Mouse (Mus musculus) intestine, embryonic 15.5 days (tissue): ENCODE measurements around the gene Slf2. TPM values are rescaled to one million over a fixed set of nuclear protein-coding genes. Genes with fewer than 3 reads are reported as not detected.

Source experiments
- ATAC-seq: fragments of 200-750 bp; cut with Nextera tagmentation; 2 replicates; pipeline ENCODE4 v1.8.0; 2017; ENCODE audit warnings: moderate TSS enrichment, moderate library complexity
- H3K27ac ChIP-seq: fragments of 300-500 bp; sonication (generic); 2 replicates; pipeline ENCODE4 v1.5.1; 2015; ENCODE audit warnings: mild to moderate bottlenecking, inconsistent platforms
- H3K27me3 ChIP-seq: fragments of 300-500 bp; sonication (generic); replicated peaks from 2 replicates; pipeline ENCODE4 v1.6.1; 2015; ENCODE audit warnings: inconsistent platforms
- H3K36me3 ChIP-seq: fragments of 300-500 bp; sonication (generic); 2 replicates; pipeline ENCODE4 v1.6.1; 2015; ENCODE audit warnings: inconsistent platforms
- H3K4me1 ChIP-seq: fragments of 300-500 bp; sonication (generic); replicated peaks from 2 replicates; pipeline ENCODE4 v1.6.1; 2015; ENCODE audit warnings: inconsistent platforms
- H3K4me2 ChIP-seq: fragments of 300-500 bp; sonication (generic); replicated peaks from 2 replicates; pipeline ENCODE4 v1.6.1; 2015; ENCODE audit warnings: mild to moderate bottlenecking, inconsistent platforms
- H3K4me3 ChIP-seq: fragments of 300-500 bp; sonication (generic); replicated peaks from 2 replicates; pipeline ENCODE4 v1.5.1; 2015; ENCODE audit warnings: inconsistent platforms
- H3K9ac ChIP-seq: fragments of 300-500 bp; sonication (generic); 2 replicates; pipeline ENCODE4 v1.6.1; 2015; ENCODE audit warnings: inconsistent platforms
- H3K9me3 ChIP-seq: fragments of 300-500 bp; sonication (generic); 2 replicates; pipeline ENCODE4 v1.6.1; 2016; ENCODE audit warnings: inconsistent platforms
- WGBS: fragments of 180-500 bp; shearing (Covaris S2); methylation state at CpG from one replicate; pipeline ENCODE4 v1.1.7; 2015; 5-methylcytosine and 5-hydroxymethylcytosine counted together
- polyA plus RNA-seq: library from polyadenylated mRNA; unstranded; fragments of >200 nt; fragmentation: Nextera tagmentation; extraction: Ambion mirVana; gene quantifications from 2 replicates; pipeline ENCODE4 v1.2.1, GENCODE M21; 2015

Slf2 gene
- polyA plus RNA-seq, 1 experiment from 2014 or later = 33.9 TPM

DNA sequence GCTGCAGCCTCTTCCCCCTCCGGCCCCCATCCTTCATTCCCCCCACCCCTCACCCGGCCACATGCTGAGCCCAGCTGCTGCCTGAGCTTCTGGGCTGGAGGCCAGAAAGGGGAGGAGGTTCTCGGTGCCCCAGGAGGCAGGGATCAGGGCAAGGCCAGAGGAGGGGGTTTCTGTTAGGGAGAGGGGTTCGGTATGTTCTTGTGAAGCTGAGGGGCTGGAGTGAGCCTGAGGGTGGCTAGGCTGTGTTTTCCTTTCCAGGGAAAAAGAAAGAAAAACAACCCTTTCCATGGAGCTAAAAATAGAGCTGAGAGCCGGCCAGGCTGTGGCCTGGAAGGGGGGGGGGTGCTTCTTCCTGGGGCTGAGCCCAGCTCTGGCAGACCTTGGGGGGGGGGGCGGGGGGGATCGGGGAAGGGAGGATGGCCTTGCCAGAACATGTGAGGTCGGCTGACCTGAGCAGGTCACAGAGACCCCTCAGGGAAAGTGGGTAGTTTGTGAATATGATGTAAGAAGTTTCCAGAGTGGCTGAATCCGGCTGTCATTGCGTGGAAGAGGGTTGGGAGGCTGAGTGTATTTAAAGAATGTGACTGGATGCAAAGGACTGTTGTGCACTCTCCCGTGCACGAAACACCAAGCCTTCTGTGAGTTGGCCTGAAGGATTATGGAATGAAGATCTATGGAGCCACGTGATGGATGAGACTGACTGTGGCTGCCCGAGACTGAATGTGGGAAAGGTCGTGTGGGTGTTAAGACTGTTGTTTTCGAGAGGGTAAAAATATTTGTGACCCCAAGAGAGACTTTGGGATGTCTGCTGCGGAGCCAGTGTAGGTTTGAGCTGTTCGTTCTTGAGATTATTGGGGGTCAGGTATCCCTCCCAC lies 85.6 kb downstream of the Slf2 start:
- Histone ChIP-seq H3K36me3 (peaks cover 8% of the 10 kb centered on the region; the same call in 1 of the 2 replicates), H3K4me3 (peak overlapping the region; percentile 63), H3K9ac (peak overlapping the region; percentile 84), H3K27me3 (no peaks in the 10 kb centered on the region), H3K4me1 (peaks cover 43% of the 10 kb centered on the region), H3K4me2 (peak overlapping the region; percentile 83), H3K27ac (peak overlapping the region; percentile 99), H3K9me3 (no peaks in the 10 kb centered on the region)
- WGBS = under 1% methylated on average over 17 of the region's 18 CpGs
- peak; percentile 18 for ATAC-seq

DNA sequence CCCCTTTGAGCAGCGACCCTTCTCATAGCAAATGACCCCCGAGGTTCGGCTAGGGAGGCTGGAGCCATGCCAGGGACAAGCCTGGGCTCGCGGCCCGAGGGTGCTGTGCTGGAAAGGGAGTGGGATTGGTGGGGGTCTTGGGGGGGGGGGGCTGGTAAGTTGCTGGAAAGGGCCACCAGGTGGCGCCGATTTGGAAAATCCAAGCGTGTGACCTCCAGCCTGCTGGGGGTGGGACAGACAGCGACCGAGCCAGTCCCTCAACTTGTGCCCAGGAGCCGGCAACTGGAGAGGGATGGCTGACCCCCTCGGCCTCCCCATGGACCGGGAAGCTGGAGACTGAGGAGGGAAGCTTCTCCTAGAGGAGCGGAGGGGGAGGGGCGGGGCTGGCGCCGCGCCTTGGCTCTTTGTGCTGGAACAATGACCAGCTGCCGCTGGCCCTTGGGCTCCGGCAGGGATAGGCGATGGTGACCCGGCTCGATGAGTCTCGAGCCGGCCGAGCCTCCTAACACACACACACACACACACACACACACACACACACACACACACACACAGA lies 86.3 kb downstream of the Slf2 start:
- peak; percentile 44 for ATAC-seq
- 2% methylated on average over 24 of the region's 27 CpGs for WGBS
- H3K4me1 ChIP-seq = peaks cover 47% of the 10 kb centered on the region

DNA sequence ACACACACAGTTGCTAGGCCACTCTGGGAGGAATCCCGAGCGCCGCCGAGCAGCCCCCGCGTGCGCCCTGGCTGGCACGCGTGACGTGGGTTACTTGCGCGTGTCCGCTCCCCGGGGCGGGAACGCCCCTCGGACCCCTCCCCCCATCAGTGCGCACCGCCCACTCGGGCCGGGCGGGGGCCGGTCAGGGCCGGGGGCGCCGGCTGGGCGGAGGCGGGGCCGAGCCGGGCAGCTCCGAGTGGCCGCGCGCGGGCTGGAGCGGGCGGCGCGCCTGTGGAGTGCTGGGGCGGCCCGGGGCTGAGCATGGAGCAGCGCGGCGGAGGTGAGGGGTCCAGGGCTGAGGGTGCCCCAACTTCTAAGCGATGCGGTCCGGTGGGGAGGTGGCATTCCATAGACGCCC lies 87.0 kb downstream of the Slf2 start:
- peaks cover 6% of the 10 kb centered on the region; the same call in 1 of the 2 replicates for H3K36me3 ChIP-seq
- under 1% methylated on average over 46 of the region's 48 CpGs for WGBS
- no peaks in the 10 kb centered on the region for H3K9me3 ChIP-seq
- peak; percentile 62 for ATAC-seq
- H3K4me1 ChIP-seq = peaks cover 45% of the 10 kb centered on the region
- peak overlapping the region; percentile 83 for H3K4me2 ChIP-seq
- no peaks in the 10 kb centered on the region for H3K27me3 ChIP-seq
- H3K9ac ChIP-seq = peak overlapping the region; percentile 84
- peak overlapping the region; percentile 63 for H3K4me3 ChIP-seq
- peak overlapping the region; percentile 99 for H3K27ac ChIP-seq

More for the DNA sequence above, 86.3 kb downstream of the Slf2 start:
- Histone ChIP-seq H3K9ac (peak overlapping the region; percentile 84), H3K27ac (peak overlapping the region; percentile 99), H3K27me3 (no peaks in the 10 kb centered on the region), H3K9me3 (no peaks in the 10 kb centered on the region), H3K4me3 (peak overlapping the region; percentile 63), H3K4me2 (peak overlapping the region; percentile 83), H3K36me3 (peaks cover 6% of the 10 kb centered on the region; the same call in 1 of the 2 replicates)

DNA sequence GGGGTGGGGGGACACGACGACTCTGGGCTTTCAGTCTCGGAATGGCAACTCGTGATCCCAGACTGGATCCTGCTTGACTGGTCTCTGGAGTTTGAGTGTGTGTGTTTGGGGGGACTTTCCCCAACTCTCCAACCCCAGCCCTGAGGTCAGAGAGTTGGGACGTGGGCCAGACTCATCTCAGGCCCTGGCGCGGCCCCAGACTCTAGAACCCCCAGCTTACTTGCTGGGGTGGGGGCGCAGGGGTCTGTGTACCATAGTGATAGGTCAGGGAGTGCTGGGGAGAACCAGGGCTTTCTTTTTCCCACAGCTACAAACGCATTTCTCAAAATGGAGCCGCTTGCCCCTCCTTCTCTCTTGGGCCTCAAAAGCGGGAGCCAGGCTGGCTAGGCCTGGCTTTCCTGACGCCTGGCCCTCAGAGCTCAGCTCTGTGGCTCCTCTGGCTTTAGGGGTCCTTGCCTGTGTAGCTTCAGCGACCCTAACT lies 87.4 kb downstream of the Slf2 start:
- ATAC-seq = 0 out of 2 replicates have a peak, but pooled peaks have one; percentile 0
- Histone ChIP-seq H3K4me3 (peak overlapping the region; percentile 63), H3K36me3 (peaks cover 7% of the 10 kb centered on the region; the same call in 1 of the 2 replicates), H3K4me1 (peaks cover 44% of the 10 kb centered on the region), H3K27ac (peak overlapping the region; percentile 99), H3K4me2 (peak overlapping the region; percentile 83), H3K9me3 (no peaks in the 10 kb centered on the region), H3K9ac (peak overlapping the region; percentile 84), H3K27me3 (no peaks in the 10 kb centered on the region)
- 0% methylated on average over 13 of the region's 13 CpGs for WGBS

DNA sequence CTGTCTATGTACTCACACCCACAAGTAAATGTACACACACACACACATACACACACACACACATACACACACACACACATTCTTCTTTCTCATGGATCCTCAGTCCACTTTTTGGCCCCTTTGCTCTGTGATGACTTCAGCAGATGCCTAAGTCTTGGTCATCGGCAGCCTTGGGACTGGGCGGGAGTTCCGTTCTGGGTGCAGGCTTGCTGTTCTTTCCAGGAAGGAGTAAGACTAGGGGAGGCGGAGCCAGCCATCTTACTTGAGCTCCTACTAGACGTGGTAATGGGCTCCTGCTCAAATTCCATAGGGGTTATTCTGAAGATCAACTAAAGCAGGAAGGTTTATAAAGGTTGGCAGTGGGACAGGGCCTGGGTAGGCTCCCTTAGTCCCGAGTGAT lies 89.4 kb downstream of the Slf2 start:
- Histone ChIP-seq H3K9ac (no peak overlapping the region), H3K4me3 (0 out of 2 replicates have a peak overlapping the region, but pooled peaks have one; percentile 4), H3K27me3 (no peaks in the 10 kb centered on the region), H3K9me3 (no peaks in the 10 kb centered on the region), H3K4me1 (peaks cover 35% of the 10 kb centered on the region), H3K27ac (no peak overlapping the region), H3K4me2 (peak overlapping the region; percentile 47), H3K36me3 (peaks cover 20% of the 10 kb centered on the region)
- no peak for ATAC-seq
- 46% methylated on average over 6 of the region's 6 CpGs for WGBS

DNA sequence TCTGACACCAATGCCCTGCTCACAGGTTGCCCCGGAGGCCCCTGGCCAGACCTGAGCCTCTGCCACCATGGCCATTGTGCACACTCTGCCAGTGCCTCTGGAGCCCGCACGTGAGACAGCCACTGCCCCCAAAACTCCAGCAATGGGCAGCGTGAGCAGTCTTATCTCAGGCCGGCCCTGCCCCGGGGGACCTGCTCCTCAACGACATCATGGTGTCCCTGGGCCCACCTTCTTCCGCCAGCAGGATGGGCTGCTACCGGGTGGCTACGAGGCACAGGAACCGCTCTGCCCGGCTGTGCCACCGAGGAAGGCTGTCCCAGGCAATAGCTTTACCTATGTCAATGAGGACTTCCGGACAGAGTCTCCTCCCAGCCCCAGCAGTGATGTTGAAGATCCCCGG lies 90.4 kb downstream of the Slf2 start:
- Histone ChIP-seq H3K27me3 (no peaks in the 10 kb centered on the region), H3K4me3 (no peak overlapping the region), H3K9ac (peak overlapping the region; percentile 23), H3K36me3 (peaks cover 29% of the 10 kb centered on the region), H3K9me3 (no peaks in the 10 kb centered on the region), H3K4me1 (peaks cover 36% of the 10 kb centered on the region), H3K4me2 (0 out of 2 replicates have a peak overlapping the region, but pooled peaks have one; percentile 13), H3K27ac (no peak overlapping the region)
- WGBS = 84% methylated on average over 15 of the region's 15 CpGs
- ATAC-seq = no peak

DNA sequence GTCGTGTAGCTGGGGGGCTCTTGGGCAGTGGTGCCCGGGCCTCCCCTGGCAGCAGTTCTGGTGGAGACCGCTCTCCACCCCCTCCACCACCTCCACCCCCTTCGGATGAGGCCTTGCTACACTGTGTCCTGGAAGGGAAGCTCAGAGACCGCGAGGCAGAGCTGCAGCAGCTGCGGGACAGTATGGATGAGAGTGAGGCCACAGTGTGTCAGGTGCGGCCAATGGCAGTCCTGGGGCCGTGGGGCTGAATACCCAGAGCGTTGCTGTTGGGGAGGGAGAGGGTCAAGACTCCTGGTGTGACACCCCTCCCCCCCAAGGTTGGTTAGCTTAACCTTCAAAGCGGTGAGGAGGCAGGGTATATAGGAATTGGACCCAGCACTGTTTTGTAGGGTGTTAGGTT lies 93.0 kb downstream of the Slf2 start:
- ATAC-seq = no peak
- no peaks in the 10 kb centered on the region for H3K27me3 ChIP-seq
- H3K4me3 ChIP-seq = no peak overlapping the region
- 78% methylated on average over 11 of the region's 11 CpGs for WGBS
- H3K36me3 ChIP-seq = peaks cover 33% of the 10 kb centered on the region
- no peak overlapping the region for H3K27ac ChIP-seq
- H3K4me1 ChIP-seq = peaks cover 45% of the 10 kb centered on the region
- no peak overlapping the region for H3K9ac ChIP-seq
- H3K4me2 ChIP-seq = no peak overlapping the region
- no peaks in the 10 kb centered on the region for H3K9me3 ChIP-seq

DNA sequence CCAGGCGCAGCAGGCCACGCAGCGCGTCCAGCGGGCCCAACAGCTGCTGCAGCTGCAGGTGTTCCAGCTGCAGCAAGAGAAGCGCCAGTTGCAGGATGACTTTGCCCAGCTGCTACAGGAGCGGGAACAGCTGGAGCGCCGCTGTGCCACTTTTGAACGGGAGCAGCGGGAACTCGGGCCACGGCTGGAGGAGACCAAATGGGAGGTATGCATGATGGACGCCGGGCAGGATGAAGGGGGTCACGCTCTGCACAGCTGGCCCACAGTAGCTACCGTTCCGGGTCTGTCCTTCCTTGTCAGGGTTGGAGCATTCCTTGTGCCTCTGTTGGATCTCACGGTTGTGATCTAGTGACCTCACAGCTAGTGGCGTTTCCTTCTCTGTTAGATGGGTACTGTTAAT lies 93.8 kb downstream of the Slf2 start:
- Histone ChIP-seq H3K36me3 (peaks cover 33% of the 10 kb centered on the region), H3K27me3 (no peaks in the 10 kb centered on the region), H3K4me3 (no peak overlapping the region), H3K9ac (no peak overlapping the region), H3K27ac (no peak overlapping the region), H3K4me1 (peaks cover 38% of the 10 kb centered on the region), H3K4me2 (no peak overlapping the region), H3K9me3 (no peaks in the 10 kb centered on the region)
- no peak for ATAC-seq
- WGBS = 84% methylated on average over 20 of the region's 20 CpGs

DNA sequence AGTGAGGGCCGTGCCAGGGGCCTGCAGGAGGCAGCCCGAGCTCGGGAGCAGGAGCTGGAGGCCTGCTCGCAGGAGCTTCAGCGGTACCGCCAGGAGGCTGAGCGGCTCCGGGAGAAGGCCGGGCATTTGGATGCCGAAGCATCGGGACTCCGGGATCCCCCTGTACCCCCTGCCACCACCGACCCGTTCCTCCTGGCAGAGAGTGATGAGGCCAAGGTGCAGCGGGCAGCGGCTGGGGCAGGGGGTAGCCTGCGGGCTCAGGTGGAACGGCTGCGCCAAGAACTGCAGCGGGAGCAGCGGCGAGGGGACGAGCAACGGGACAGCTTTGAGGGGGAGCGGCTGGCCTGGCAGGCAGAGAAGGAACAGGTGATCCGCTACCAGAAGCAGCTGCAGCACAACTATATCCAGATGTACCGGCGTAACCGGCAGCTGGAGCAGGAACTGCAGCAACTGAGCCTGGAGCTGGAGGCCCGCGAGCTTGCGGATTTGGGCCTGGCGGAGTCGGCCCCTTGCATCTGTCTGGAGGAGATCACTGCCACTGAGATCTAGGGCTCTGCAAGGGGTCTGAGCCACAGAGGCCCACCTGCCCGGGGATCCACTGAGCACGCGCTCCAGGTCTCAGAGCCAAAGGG lies 95.1 kb downstream of the Slf2 start:
- Histone ChIP-seq H3K4me1 (peaks cover 34% of the 10 kb centered on the region), H3K4me3 (no peak overlapping the region), H3K9ac (no peak overlapping the region), H3K9me3 (no peaks in the 10 kb centered on the region), H3K27ac (no peak overlapping the region), H3K27me3 (no peaks in the 10 kb centered on the region), H3K36me3 (peaks cover 33% of the 10 kb centered on the region), H3K4me2 (no peak overlapping the region)
- 93% methylated on average over 37 of the region's 37 CpGs for WGBS
- no peak for ATAC-seq

DNA sequence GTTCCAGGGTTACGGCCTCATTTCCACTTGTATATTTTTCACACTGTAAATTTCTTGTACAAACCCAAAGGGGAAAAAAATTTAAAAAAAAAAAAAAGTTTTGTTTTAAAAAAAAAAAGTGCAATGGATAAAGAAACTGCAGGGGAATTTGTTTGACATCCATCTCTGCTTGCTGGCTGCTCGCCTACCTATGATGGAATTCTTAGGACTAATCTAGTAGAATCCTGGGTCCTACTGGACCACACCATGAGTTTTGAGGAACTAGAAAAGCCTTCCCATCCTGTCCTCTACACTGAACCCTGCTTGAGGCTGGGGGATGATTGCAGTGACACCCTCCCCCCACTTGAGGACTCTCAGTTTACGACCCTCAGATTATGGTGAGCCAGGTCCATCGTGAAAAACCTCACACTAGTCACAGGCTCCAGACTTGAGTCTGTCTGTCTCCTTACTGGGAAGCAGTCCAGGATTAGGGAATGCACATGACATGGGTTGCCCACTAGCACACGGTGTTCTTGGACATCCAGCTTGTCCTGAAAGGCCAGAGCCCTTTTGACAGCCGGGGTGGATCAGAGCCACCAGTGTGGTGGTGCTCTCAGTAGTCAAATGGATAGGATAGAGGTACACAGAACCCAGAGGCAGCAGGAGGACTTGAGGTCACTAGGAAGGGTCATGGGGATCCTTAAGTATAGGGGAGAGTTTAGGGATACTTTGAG lies 96.2 kb downstream of the Slf2 start:
- Histone ChIP-seq H3K4me3 (no peak overlapping the region), H3K4me2 (no peak overlapping the region), H3K36me3 (peaks cover 30% of the 10 kb centered on the region), H3K4me1 (peaks cover 35% of the 10 kb centered on the region), H3K27me3 (no peaks in the 10 kb centered on the region), H3K9me3 (no peaks in the 10 kb centered on the region), H3K9ac (no peak overlapping the region), H3K27ac (no peak overlapping the region)
- WGBS = 72% methylated on average over 6 of the region's 6 CpGs
- no peak for ATAC-seq

DNA sequence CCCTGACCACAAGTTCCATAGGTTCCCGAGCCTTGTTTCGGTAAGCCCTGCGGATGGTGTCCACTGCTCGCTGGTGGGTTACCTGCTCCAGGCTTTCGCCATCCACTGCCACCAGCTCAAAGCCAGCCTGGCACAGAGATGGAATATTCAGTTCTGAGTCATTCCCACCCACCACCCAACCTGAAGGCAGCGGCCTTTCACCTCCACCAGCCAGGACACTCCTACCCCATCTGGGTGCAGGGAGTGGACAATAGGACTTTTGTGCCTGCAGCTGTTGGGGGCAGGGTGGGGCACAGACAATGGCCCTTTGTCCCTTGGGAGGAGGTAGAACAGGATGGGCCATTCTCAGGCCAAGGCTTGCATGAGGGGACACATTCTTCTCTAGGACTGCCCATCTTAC lies 96.9 kb downstream of the Slf2 start:
- no peak overlapping the region for H3K27ac ChIP-seq

More for the DNA sequence above, 96.9 kb downstream of the Slf2 start:
- peaks cover 41% of the 10 kb centered on the region for H3K4me1 ChIP-seq
- H3K9me3 ChIP-seq = no peaks in the 10 kb centered on the region
- H3K4me2 ChIP-seq = no peak overlapping the region
- H3K36me3 ChIP-seq = peaks cover 27% of the 10 kb centered on the region
- WGBS = 88% methylated on average over 6 of the region's 6 CpGs
- H3K4me3 ChIP-seq = no peak overlapping the region
- ATAC-seq = no peak
- H3K27me3 ChIP-seq = no peaks in the 10 kb centered on the region
- H3K9ac ChIP-seq = no peak overlapping the region
